Mouse (Mus musculus): Measurements from ENCODE around the gene Hist1h2bh.

DNA sequence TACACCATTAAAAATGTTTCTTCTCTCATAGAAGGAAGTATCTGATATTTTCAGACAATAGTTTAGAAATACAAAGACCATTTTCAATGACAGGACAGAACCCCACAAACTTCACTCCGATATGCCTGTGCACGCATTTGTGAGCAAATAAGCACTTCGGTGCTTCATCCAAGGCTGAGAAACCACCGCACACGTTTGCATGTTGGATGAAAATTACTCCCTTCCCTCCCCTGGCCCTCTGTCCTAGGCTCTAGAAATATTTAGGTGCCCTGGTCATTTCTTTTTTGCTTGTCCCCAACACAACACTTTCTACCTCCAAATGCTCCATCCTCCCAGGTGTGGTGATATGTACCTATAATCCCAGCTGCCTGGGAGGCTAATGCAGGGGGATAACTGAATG, 41.7 kb downstream of the Hist1h2bh start:
- TF ChIP-seq CTCF (IDR thresholded peaks at IDR 0.05; ENCODE audit: control insufficient read depth, insufficient read depth, insufficient read length) (no peak), MYOD1 (IDR thresholded peaks at IDR 0.05; ENCODE audit: control insufficient read depth, insufficient read length, low read depth) (no peak), CEBPB (IDR thresholded peaks at IDR 0.05; ENCODE audit: low read depth) (no peak), FOSL1 (IDR thresholded peaks at IDR 0.05; ENCODE audit: insufficient read depth, low read length, poor library complexity, severe bottlenecking) (no peak), USF1 (IDR thresholded peaks at IDR 0.05; ENCODE audit: low read depth) (no peak), MAX (IDR thresholded peaks at IDR 0.05) (no peak)

Data from C2C12 (cell line).